Comparison of ENCODE assay signal across 7 mouse cellular contexts in the genomic region with DNA sequence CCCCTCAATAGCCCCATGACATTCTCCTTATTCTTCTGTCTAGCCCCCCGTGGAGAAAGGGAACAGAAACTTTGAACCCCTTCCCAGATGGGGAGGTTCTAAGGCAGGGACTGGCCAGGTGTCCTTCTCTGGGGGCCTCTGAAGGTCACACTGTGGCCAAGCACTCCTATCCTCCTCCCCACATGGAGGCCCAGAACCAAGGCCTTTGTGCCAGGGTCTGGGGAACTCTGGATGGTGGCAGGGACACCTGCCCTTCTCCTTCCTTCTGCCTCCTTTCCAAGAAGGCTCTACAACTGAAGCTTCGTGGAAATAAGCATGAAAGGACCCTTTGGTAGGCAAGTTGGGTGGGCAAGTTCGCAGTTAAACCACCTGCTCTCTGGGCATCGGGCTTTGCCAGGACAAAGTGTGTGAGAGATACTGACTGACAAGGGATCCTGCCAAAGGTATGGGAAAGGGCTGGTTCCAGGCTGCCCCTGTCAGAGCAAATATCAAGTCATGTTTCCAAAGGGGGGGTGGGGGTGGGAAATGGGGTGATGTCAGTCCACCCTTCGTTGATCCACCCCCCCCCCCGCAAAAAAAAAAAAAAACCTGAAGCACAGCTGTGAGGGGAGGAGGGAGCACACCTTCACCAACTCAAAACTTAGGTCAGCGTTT. TPM values are rescaled to one million over a fixed set of nuclear protein-coding genes. Genes with fewer than 3 reads are reported as not detected.
DNase-seq lines count a peak whose midpoint lies in the region; ATAC-seq lines count a peak whose summit lies in the region.

No protein-coding gene starts in this region.

- peak overlapping the region; percentile 90 for H3K4me2 ChIP-seq in forebrain, embryonic 14.5 days (ENCODE audit: low read length)
- peak overlapping the region; percentile 87 for H3K4me2 ChIP-seq in kidney, embryonic 15.5 days

- peaks cover 14% of the 10 kb centered on the region for H3K36me3 ChIP-seq in forebrain, embryonic 14.5 days (ENCODE audit: control insufficient read depth, insufficient read depth, low read length)
- peaks cover 18% of the 10 kb centered on the region for H3K36me3 ChIP-seq in kidney, embryonic 15.5 days

- peaks cover 29% of the 10 kb centered on the region for H3K4me1 ChIP-seq in forebrain, embryonic 14.5 days (ENCODE audit: control insufficient read depth, insufficient read depth, low read length)
- peaks cover 68% of the 10 kb centered on the region for H3K4me1 ChIP-seq in kidney, embryonic 15.5 days

- DNase-seq in retina, postnatal 1 day = peak; percentile 14
- no peak for DNase-seq in retina, embryonic 14.5 days (ENCODE audit: low spot score)
- DNase-seq in forebrain, embryonic 14.5 days (ENCODE audit: low spot score) = peak; percentile 23
- DNase-seq in neural tube, embryonic 10.5 days (ENCODE audit: extremely low spot score, low spot score) = peak; percentile 27
- no peak for DNase-seq in adrenal gland, adult 8-10 months
- DNase-seq in left cerebral cortex, postnatal 36 days (ENCODE audit: low spot score in 2 of 2) = no peak

- ATAC-seq in forebrain, embryonic 14.5 days = no peak
- ATAC-seq in kidney, embryonic 15.5 days (replicated peaks; ENCODE audit: low FRiP score) = no peak

- no peaks in the 10 kb centered on the region for H3K9me3 ChIP-seq in forebrain, embryonic 14.5 days (replicated peaks; ENCODE audit: control insufficient read depth, low read length)
- no peaks in the 10 kb centered on the region for H3K9me3 ChIP-seq in kidney, embryonic 15.5 days (replicated peaks)

- H3K27me3 ChIP-seq in forebrain, embryonic 14.5 days (replicated peaks; ENCODE audit: control insufficient read depth, insufficient read depth, low read length) = no peaks in the 10 kb centered on the region
- no peaks in the 10 kb centered on the region for H3K27me3 ChIP-seq in kidney, embryonic 15.5 days

- H3K27ac ChIP-seq in forebrain, embryonic 14.5 days (ENCODE audit: low read depth, low read length) = peak overlapping the region; percentile 87
- peak overlapping the region; percentile 98 for H3K27ac ChIP-seq in kidney, embryonic 15.5 days

- WGBS in forebrain, embryonic 14.5 days = 6% methylated on average over 7 of the region's 7 CpGs
- WGBS in kidney, embryonic 15.5 days = 15% methylated on average over 7 of the region's 7 CpGs

- intact Hi-C loops in left cerebral cortex, postnatal 36 days (cut with DNase I) = loop anchor here (5.0 kb wide), 3 partner anchors 83 to 222 kb away; partner anchors contain the start of gene Mrps18a

- H3K4me3 ChIP-seq in forebrain, embryonic 14.5 days (ENCODE audit: low read depth, low read length) = peak overlapping the region; percentile 89
- H3K4me3 ChIP-seq in kidney, embryonic 15.5 days (replicated peaks) = peak overlapping the region; percentile 86

- H3K9ac ChIP-seq in forebrain, embryonic 14.5 days (ENCODE audit: low read length) = peak overlapping the region; percentile 91
- H3K9ac ChIP-seq in kidney, embryonic 15.5 days = peak overlapping the region; percentile 82

RNA-seq across cellular contexts. Expression of gene Vegfa, which starts 2.5 kb away (rescaled TPM):
- polyA plus RNA-seq in forebrain, embryonic 14.5 days (2014; fragmentation: Nextera tagmentation; extraction: Ambion mirVana) = 2.3 and 2.6 TPM in 2 replicates
- 5.9 and 6.6 TPM in 2 replicates for polyA plus RNA-seq in kidney, embryonic 15.5 days (2015; fragmentation: Nextera tagmentation; extraction: Ambion mirVana)
- total RNA-seq in adrenal gland, adult 8-10 months (2022) = 100 to 1,000 TPM; 270 to 756 (median 501) TPM
- total RNA-seq in left cerebral cortex, postnatal 36 days (2021) = 100 to 1,000 TPM in 1 of 2 experiments, 10 to 100 TPM in 1; 70.0 to 117 TPM

Comparison
In these comparisons a context has a peak if more than half of its experiments do, and no peak if none do; other contexts are left out.
1. DNase-seq: peak in retina, postnatal 1 day (single experiment), forebrain, embryonic 14.5 days (single experiment) and neural tube, embryonic 10.5 days (single experiment); none in retina, embryonic 14.5 days (single experiment), adrenal gland, adult 8-10 months (single experiment) and left cerebral cortex, postnatal 36 days (0 of 2).